Mouse (Mus musculus): Measurements from ENCODE around the gene Cox4i1.

The Cox4i1 gene

DNA sequence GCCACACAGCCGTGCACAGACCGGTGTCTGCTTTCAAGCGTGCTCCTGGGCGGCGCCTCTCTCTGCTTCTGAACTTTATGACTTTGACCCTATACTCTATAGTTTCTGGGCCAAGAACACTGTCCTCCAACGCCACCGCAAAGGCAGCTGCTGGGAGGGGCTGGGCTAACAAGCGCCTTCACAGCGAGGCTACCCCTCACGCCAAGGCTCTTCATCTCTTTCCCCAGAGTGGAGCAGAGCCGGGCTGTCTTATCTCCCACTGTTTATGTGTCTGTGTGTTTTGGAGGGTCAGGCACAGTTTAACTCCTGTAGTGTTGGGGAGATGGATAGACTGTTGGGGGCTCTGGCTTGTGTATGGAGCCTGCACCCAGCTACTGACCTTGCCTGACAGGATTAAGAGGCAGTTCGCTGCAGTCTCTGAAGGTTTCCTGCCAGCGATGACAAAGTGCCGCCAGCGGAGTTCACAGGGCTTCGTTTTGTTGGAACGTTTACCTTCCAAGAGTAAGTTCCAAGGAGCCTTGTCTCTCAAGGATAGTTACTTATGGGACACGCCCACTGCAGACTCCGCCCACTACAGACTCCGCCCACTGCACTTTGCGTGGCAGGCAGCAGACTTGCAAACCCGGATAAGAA lies 26.0 kb downstream of the Cox4i1 start:
- DNase-seq (ENCODE audit: low spot score in 2 of 2) = no peak

GRCm38 (mm10) chr8:120696401-120697153 lies 28.6 kb downstream of the Cox4i1 start:
- DNase-seq (ENCODE audit: low spot score in 2 of 2) = no peak

GRCm38 (mm10) chr8:120697154-120697978 lies 29.3 kb downstream of the Cox4i1 start:
- peak; percentile 52 to 54 for DNase-seq (ENCODE audit: low spot score in 2 of 2)

DNA sequence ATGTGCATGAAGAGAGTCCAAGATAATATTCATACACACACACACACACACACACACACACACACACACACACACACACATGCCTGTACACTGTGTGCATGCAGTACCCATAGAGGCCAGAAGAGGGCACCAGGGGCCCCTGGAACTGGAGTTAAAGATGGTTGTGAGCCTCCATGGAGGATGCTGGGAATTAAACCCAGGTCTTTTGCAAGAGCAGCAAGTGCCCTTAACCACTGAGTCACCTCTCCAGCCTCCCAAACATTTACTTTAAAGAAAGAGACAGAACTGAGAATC lies 29.9 kb downstream of the Cox4i1 start:
- DNase-seq (ENCODE audit: low spot score in 2 of 2) = no peak

- no peak for DNase-seq (ENCODE audit: low spot score in 2 of 2)
These were observed 30.4 kb downstream of the Cox4i1 start for GRCm38 (mm10) chr8:120698426-120698825.

GRCm38 (mm10) chr8:120699079-120699478 lies 31.1 kb downstream of the Cox4i1 start:
- no peak for DNase-seq (ENCODE audit: low spot score in 2 of 2)

DNA sequence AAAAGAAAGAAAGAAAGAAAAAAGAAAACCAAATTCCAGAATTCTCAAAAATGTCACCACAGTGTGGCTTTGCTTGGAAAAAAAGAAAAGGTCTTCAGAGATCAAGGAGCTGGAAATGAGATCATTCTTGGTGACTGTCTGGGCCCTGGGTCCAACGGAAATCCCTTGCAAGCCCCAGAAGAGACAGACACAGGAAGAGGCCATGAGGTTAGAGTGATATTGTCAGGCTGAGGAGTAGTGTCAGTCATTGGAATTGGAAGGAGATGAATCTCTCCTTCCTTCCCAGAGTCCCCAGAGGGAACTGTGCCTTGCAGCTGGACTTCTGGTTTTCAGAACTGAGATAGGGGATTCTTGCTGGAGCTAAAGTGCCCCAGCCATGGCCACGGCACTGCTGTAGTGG lies 31.5 kb downstream of the Cox4i1 start:
- DNase-seq (ENCODE audit: low spot score in 2 of 2) = no peak

- DNase-seq (ENCODE audit: low spot score in 2 of 2) = no peak
These were observed 32.0 kb downstream of the Cox4i1 start for GRCm38 (mm10) chr8:120700053-120700452.

- peak; percentile 90 for DNase-seq (ENCODE audit: low spot score in 2 of 2)
These were observed 33.9 kb downstream of the Cox4i1 start for GRCm38 (mm10) chr8:120701758-120702465.

GRCm38 (mm10) chr8:120704203-120704602 lies 36.2 kb downstream of the Cox4i1 start:
- no peak for DNase-seq (ENCODE audit: low spot score in 2 of 2)

- DNase-seq (ENCODE audit: low spot score in 2 of 2) = no peak
These were observed 37.1 kb downstream of the Cox4i1 start for GRCm38 (mm10) chr8:120705163-120705562.

- no peak for DNase-seq (ENCODE audit: low spot score in 2 of 2)
These were observed 38.2 kb downstream of the Cox4i1 start for GRCm38 (mm10) chr8:120706193-120706592.

DNA sequence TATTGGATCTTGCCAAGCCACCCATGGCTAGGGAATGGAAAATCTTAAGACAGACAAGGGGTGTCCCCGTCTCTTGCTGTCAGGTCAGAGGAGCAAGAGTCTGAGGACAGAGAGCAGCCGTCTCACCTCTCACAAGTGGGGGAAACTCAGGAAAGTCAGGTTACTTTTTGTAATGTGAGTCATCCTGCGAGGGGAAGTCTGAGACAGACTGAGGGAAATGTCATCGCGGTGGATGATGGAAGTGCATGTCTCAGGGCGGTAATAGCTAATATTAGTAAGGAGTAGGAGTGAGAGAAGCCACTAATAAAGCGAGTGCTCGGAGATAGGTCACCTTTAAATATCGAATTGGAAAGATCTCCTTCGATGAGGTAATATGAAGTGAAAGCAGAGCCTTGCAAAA lies 41.2 kb downstream of the Cox4i1 start:
- no peak for DNase-seq (ENCODE audit: low spot score in 2 of 2)

DNA sequence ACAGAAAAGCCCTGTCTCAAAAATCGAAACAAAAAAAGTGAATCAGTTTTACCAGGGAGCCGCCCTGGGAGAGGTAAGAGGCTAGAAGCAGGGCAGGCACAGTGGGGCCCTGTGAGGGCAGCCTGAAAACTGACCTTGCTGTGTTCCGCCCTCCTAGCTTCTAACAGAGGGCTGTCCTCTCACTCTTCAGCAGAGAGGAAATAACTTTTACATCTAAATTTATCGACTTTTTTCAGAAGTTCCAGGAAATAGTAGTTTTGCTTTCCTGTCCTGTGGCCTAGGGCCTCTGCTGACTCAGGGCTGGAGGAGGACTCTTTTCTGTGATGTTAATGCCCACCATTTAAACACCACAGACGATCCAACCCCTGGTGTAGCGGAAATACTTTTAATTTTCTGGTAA lies 47.2 kb downstream of the Cox4i1 start:
- peak in 1 of 2 experiments; percentile 52 for DNase-seq (ENCODE audit: low spot score in 2 of 2)

- no peak for DNase-seq (ENCODE audit: low spot score in 2 of 2)
These were observed 48.1 kb downstream of the Cox4i1 start for GRCm38 (mm10) chr8:120715996-120716680.

GRCm38 (mm10) chr8:120719586-120720236 lies 51.7 kb downstream of the Cox4i1 start:
- DNase-seq (ENCODE audit: low spot score in 2 of 2) = no peak

- no peak for DNase-seq (ENCODE audit: low spot score in 2 of 2)
These were observed 55.0 kb downstream of the Cox4i1 start for GRCm38 (mm10) chr8:120723025-120723424.
